Mouse (Mus musculus) lung, embryonic 16.5 days (tissue): Measurements from ENCODE around the gene Fndc1. TPM values are rescaled to one million over a fixed set of nuclear protein-coding genes. Genes with fewer than 3 reads are reported as not detected.

ENCODE experiments used
- ATAC-seq: fragments of 200-750 bp; cut with Nextera tagmentation; 2 replicates; pipeline ENCODE4 v1.8.0; 2017; ENCODE audit warnings: low read depth, mild to moderate bottlenecking, moderate library complexity
- H3K27ac ChIP-seq: fragments of 300-500 bp; sonication (generic); 2 replicates; pipeline ENCODE4 v1.5.1; 2014; ENCODE audit warnings: mild to moderate bottlenecking, control low read depth, low read length
- H3K27me3 ChIP-seq: fragments of 300-500 bp; sonication (generic); 2 replicates; pipeline ENCODE4 v1.6.1; 2014; ENCODE audit warnings: low read depth, low read length, mixed read lengths; ENCODE audit not compliant: control insufficient read depth, insufficient read depth
- H3K36me3 ChIP-seq: fragments of 300-500 bp; sonication (generic); 2 replicates; pipeline ENCODE4 v1.6.1; 2014; ENCODE audit warnings: low read length; ENCODE audit not compliant: control insufficient read depth, insufficient read depth
- H3K4me1 ChIP-seq: fragments of 300-500 bp; sonication (generic); replicated peaks from 2 replicates; pipeline ENCODE4 v1.6.1; 2014; ENCODE audit warnings: low read length, mixed read lengths; ENCODE audit not compliant: control insufficient read depth, insufficient read depth
- H3K4me2 ChIP-seq: fragments of 300-500 bp; sonication (generic); 2 replicates; pipeline ENCODE4 v1.6.1; 2014; ENCODE audit warnings: low read depth, low read length, control low read depth
- H3K4me3 ChIP-seq: fragments of 300-500 bp; sonication (generic); 2 replicates; pipeline ENCODE4 v1.5.1; 2014; ENCODE audit warnings: mild to moderate bottlenecking, low read length, control low read depth
- H3K9ac ChIP-seq: fragments of 300-500 bp; sonication (generic); 2 replicates; pipeline ENCODE4 v1.6.1; 2014; ENCODE audit warnings: low read length, control low read depth
- H3K9me3 ChIP-seq: fragments of 300-500 bp; sonication (generic); 2 replicates; pipeline ENCODE4 v1.6.1; 2016; ENCODE audit warnings: low read length; ENCODE audit not compliant: control insufficient read depth
- WGBS: fragments of 180-500 bp; shearing (Covaris S2); extraction: QIAGEN DNeasy Blood & Tissue Kit; methylation state at CpG from one replicate; pipeline ENCODE4 v1.1.7; 2014; 5-methylcytosine and 5-hydroxymethylcytosine counted together
- microRNA-seq: library from miRNA; unstranded; fragments of <30 nt; microRNA quantifications from one replicate; pipeline ENCODE4, GENCODE M21; 2016
- polyA plus RNA-seq: library from polyadenylated mRNA; unstranded; fragments of >200 nt; fragmentation: Nextera tagmentation; extraction: Ambion mirVana; gene quantifications from 2 replicates; pipeline ENCODE4 v1.2.1, GENCODE M21; 2015

Gene Fndc1
- polyA plus RNA-seq, 1 experiment from 2014 or later, result 41.3 TPM

- ATAC-seq, result no peak
- Histone ChIP-seq H3K9me3 (no peaks in the 10 kb centered on the region), H3K27me3 (no peaks in the 10 kb centered on the region), H3K36me3 (no peaks in the 10 kb centered on the region), H3K9ac (no peak overlapping the region), H3K4me1 (no peaks in the 10 kb centered on the region; the same call in 1 of the 2 replicates), H3K4me3 (no peak overlapping the region), H3K27ac (no peak overlapping the region), H3K4me2 (no peak overlapping the region)
- 87% methylated on average over 4 of the region's 4 CpGs for WGBS
These were observed 136.8 kb downstream of the Fndc1 start for GRCm38 (mm10) chr17:7690271-7690670.

Small RNA genes within 50 kb of the gene (microRNA-seq; reads per million reads assigned to microRNA genes)
- gene Gm25872, result not detected

Other genes starting within 250 kb of the Fndc1 start
- 1.0 and 1.8 TPM in 2 replicates for gene Tagap, start 98.7 kb upstream of the Fndc1 start, polyA plus RNA-seq
- gene Rsph3a, start 118.3 kb upstream of the Fndc1 start, polyA plus RNA-seq, result 57.6 and 74.4 TPM in 2 replicates